Mouse (Mus musculus) lung, adult 2 months (tissue): ENCODE results near the gene Pld5. TPM values are rescaled to one million over a fixed set of nuclear protein-coding genes. Genes with fewer than 3 reads are reported as not detected.
A peak's percentile ranks its signal among the peaks of the same experiment; 100 is the strongest.

Source experiments
- DNase-seq: peaks from one replicate; pipeline ENCODE4 v3.0.0; 2022
- H3K4me1 ChIP-seq: fragments of 200-500 bp; 2 replicates; pipeline ENCODE4 v1.6.1; 2011; ENCODE audit warnings: low read length; ENCODE audit not compliant: control insufficient read depth, insufficient read depth
- H3K4me3 ChIP-seq: fragments of 200-500 bp; replicated peaks from 2 replicates; pipeline ENCODE3; 2011; ENCODE audit warnings: low read depth, mild to moderate bottlenecking, control low read depth, low read length; ENCODE audit errors: extremely low read depth
- CTCF ChIP-seq: fragments of 200-500 bp; IDR thresholded peaks from 2 replicates; pipeline ENCODE4 v1.5.1; 2011; ENCODE audit warnings: mild to moderate bottlenecking, low read length, control low read depth; ENCODE audit not compliant: insufficient read depth
- POLR2A ChIP-seq: fragments of 200-500 bp; IDR thresholded peaks from 2 replicates; pipeline ENCODE4 v1.6.1; 2011; ENCODE audit warnings: low read depth, mild to moderate bottlenecking, control low read depth, low read length, borderline replicate concordance; ENCODE audit errors: extremely low read depth
- WGBS: fragments of 180-500 bp; shearing (Covaris S2); methylation state at CpG from one replicate; pipeline ENCODE4 v1.1.7; 2018; 5-methylcytosine and 5-hydroxymethylcytosine counted together
- polyA plus RNA-seq: library from polyadenylated mRNA; depleted of rRNA; stranded (reverse); fragments of >200 nt; gene quantifications from 2 replicates; pipeline ENCODE4 v1.2.3, GENCODE M21; 2012

The Pld5 gene
- polyA plus RNA-seq, 1 experiment: not detected

DNA sequence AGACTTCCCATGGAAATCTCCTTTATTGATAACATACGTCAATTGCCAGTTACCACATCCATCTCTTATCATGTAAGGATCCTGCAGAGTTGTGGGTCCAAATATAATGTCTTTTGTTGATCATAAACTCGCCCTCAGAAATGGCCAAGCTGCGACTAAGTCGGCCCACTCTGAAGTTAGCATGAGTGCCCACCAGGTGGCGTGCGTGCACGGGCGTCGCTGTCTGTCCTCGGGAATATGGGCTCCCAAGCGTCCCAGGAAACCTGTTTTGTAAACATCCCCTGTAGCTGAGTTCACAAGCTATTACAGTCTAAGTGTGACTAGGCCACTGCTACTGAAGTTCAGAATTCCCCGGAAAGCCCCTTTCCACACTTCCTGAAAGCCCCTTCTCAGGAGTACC, 51.9 kb downstream of the Pld5 start:
- TF ChIP-seq CTCF (peak; percentile 71), POLR2A (no peak)
- DNase-seq: peak; percentile 38
- H3K4me3 ChIP-seq: no peak overlapping the region
- H3K4me1 ChIP-seq: no peaks in the 10 kb centered on the region
- WGBS: 6% methylated on average over 12 of the region's 12 CpGs

GRCm38 (mm10) chr1:176218217-176218616, 56.9 kb downstream of the Pld5 start:
- Histone ChIP-seq H3K4me1 (no peaks in the 10 kb centered on the region), H3K4me3 (no peak overlapping the region)
- DNase-seq: no peak
- TF ChIP-seq CTCF (no peak), POLR2A (no peak)
- WGBS: 81% methylated on average over 5 of the region's 5 CpGs

- whole genome bisulfite sequencing: 25% methylated on average over 17 of the region's 17 CpGs
- no peak for TF ChIP-seq CTCF
- no peak for TF ChIP-seq POLR2A
Observed at GRCm38 (mm10) chr1:176213645-176214221, 61.4 kb downstream of the Pld5 start.

DNA sequence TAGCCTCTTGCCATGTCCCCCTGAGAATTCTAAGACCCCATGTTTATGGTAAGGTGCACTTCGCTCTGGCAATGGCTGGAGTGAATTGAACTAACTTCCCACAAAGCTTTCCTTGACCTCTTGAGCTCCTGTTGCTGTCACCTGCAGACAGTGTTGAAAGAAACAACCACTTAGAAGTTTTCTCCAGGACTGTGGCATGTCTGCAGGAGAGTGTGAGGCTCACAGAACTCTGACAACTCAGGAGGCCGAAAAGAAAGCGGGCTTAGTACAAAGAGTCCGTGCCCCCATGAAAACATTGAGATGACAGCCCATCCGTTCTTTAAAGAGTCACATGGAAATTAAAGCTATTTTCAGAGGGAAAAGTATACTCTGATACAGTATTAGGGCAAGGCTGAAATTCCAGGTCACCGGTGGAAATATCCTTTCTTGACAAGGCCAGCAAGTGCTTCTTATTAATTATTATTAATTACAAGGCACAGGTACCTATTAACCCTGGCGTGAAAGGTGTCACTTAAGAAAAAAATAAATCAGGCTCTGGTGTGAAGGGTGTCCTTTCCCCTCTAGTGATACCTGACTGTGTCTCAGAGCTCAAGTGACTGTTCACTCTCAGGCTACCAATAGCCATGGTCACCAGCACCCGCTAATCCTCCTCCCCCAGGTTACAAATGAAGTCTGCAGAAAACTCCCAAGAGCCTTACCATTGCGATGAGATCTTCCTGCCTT, 62.0 kb downstream of the Pld5 start:
- DNase-seq: no peak

More at GRCm38 (mm10) chr1:176213645-176214221, 61.4 kb downstream of the Pld5 start:
- no peak overlapping the region for H3K4me3 ChIP-seq
- H3K4me1 ChIP-seq: no peaks in the 10 kb centered on the region
- peak; percentile 3 for DNase-seq

DNA sequence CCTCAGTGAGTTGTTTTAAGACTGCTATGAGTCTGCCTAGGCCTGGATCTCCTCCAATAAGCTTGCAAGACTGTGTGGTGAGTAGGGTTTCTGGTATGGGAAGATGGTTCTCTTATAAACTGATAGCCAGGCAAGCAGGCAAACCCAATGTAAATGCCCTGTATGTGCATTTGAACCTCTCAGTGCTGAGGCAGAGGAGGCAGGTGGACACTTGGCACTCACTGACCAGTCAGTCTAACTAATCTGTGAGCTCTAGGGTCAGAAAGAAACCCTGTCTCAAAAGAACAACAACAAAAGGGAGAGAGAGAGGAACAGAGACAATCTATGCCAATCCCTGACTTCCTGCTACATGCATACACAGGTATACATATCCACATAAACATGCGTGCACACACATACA, 64.3 kb downstream of the Pld5 start:
- H3K4me1 ChIP-seq: no peaks in the 10 kb centered on the region
- DNase-seq: no peak
- TF ChIP-seq CTCF (no peak), POLR2A (no peak)
- no peak overlapping the region for H3K4me3 ChIP-seq
- WGBS: 96% methylated on average over 1 of the region's 1 CpGs

More for the DNA sequence above, 62.0 kb downstream of the Pld5 start:
- Histone ChIP-seq H3K4me1 (no peaks in the 10 kb centered on the region), H3K4me3 (no peak overlapping the region)
- WGBS: 64% methylated on average over 9 of the region's 9 CpGs
- TF ChIP-seq POLR2A: no peak
- TF ChIP-seq CTCF: no peak

DNA sequence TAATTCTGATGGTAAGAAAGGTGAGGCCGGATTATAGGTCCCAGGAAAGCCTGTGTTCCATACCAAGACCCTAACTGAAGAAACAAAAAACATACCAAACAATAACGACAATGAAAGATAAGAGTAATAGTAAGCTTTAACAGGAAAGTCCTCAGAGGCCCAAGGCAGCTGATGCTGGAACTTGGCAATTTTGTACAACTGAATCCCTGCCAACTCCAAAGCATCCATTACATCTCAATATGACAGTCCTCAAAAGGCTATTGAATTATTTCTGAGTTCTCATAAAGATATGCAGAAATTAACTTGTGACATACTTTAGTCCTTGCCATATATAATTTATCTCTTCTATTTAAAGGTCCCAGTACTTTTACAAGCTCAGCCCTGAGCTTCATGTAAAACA, 67.1 kb downstream of the Pld5 start:
- no peaks in the 10 kb centered on the region for H3K4me1 ChIP-seq
- 72% methylated on average over 2 of the region's 2 CpGs for WGBS
- DNase-seq: no peak
- no peak for TF ChIP-seq CTCF
- TF ChIP-seq POLR2A: no peak
- H3K4me3 ChIP-seq: no peak overlapping the region

DNA sequence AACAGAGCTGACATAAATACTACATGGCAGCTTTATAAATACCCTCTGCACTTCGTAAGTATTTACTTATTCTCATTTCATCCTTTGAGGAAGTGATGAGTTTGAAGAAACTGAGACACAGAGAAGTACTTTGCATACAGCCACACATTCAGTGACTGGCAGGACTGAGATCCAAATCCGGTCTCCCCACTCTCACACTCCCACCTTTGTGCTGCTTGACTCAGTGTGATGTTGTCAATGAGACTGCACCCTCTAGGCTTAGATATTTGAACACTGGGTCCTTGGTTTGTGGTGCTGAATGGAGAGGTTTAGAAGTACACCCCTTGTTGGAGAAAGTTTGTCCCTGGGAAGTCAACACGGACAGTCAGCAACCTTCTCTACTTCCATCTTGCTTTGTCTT, 72.8 kb downstream of the Pld5 start:
- DNase-seq: no peak
- 59% methylated on average over 3 of the region's 3 CpGs for WGBS
- no peaks in the 10 kb centered on the region for H3K4me1 ChIP-seq
- H3K4me3 ChIP-seq: no peak overlapping the region
- TF ChIP-seq POLR2A (no peak), CTCF (no peak)

DNA sequence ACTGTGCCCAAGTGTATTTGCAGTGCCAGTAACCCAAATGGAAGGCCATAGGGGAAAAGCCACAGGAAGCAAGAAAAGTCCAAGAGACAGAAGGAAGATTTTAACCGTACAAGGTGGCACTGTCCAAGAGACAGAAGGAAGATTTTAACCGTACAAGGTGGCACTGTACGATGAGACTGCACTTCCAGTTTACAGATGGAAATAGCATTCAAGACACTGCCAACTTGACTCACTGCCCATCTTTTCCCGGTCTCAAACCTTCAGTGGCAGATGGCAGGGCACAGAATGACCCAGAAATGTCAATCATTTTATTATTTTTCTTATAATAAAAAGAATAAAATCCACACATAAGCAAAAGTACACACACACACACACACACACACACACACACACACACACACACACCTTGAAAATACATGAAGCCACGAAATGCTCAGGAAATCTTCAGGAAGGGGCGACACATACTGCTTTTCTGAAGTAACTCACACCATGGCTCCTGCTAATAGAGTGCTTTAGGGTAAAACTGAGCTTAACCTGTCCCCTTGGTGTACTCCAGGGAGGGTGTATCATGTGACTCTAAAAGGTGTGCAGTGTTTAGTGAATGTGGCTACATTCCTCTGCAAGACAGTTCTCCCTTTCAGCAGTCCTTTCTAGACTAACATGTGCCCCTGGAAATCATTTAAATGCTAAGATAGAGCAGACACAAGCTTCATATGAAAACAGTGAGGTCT, 77.9 kb downstream of the Pld5 start:
- DNase-seq: no peak
- Histone ChIP-seq H3K4me3 (no peak overlapping the region), H3K4me1 (no peaks in the 10 kb centered on the region)
- TF ChIP-seq CTCF (no peak), POLR2A (no peak)
- 72% methylated on average over 6 of the region's 6 CpGs for WGBS

DNA sequence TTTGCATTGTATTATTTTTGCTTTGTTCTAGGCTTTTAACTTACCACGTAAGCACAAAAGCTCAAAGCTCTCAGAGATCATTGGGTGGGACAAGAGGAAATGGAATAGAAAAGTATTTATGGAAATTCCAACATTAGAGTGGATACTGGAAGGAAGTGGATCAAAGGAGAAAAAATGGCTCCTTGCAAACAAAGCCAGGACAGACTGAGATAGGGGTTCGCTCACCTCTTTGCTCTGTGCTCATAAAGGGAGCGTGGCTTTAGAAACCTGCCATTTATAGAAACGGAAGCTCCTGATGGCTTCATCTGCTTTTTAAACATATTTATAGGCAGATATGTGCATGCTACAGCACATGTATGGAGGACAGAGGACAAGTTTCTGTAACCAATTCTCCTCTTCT, 78.8 kb downstream of the Pld5 start:
- DNase-seq: no peak
- Histone ChIP-seq H3K4me3 (no peak overlapping the region), H3K4me1 (no peaks in the 10 kb centered on the region)
- no peak for TF ChIP-seq POLR2A
- TF ChIP-seq CTCF: no peak
- 69% methylated on average over 4 of the region's 4 CpGs for WGBS

GRCm38 (mm10) chr1:176194727-176195126, 80.4 kb downstream of the Pld5 start:
- WGBS: 64% methylated on average over 2 of the region's 2 CpGs
- DNase-seq: no peak
- Histone ChIP-seq H3K4me1 (no peaks in the 10 kb centered on the region), H3K4me3 (no peak overlapping the region)
- TF ChIP-seq POLR2A (no peak), CTCF (no peak)
